In the genomic region with DNA sequence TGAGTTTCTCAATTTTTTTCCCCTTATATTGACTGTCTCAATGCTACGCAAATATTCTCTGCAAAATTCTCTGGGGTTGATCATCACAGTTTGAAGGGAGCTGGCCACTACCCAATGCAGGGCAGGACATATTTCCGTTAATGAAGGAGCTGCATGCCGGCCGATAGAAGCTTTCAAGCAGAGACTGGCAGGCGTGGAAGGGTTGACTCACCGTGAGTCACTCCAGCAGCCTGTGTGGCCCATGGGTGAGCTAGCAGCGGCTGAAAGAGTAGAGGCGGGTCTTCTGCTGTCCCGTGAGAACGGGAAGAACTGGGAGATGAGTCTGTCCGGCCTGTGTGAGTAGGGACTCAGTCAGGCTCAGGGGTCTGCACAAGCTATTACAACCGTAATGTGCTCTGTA, we compare ENCODE assay signal across 11 mouse cellular contexts. TPM values are rescaled to one million over a fixed set of nuclear protein-coding genes. Genes with fewer than 3 reads are reported as not detected.
DNase-seq lines count a peak whose midpoint lies in the region; ATAC-seq and TF ChIP-seq lines count a peak whose summit lies in the region.
"Had no signal": no experiment of that assay in that cellular context is flagged by ENCODE, and none has a peak within 500 bp of the region (broad histone marks: within the 10 kb centered on the region; RNA-seq: fewer than 3 reads in every experiment).

No protein-coding gene starts in this region.

- H3K4me3 ChIP-seq in liver, postnatal 0 days (ENCODE audit: low read depth, low read length), result no peak overlapping the region
- no peak overlapping the region for H3K4me3 ChIP-seq in liver, embryonic 11.5 days (ENCODE audit: low read depth, low read length)
- H3K4me3 ChIP-seq in gastrocnemius, adult 2 months, result no peak overlapping the region
- no peak overlapping the region for H3K4me3 ChIP-seq in intestine, postnatal 0 days (ENCODE audit: low read depth, low read length)
- H3K4me3 ChIP-seq: limb, embryonic 12.5 days had no signal

- intact Hi-C loops in gastrocnemius, adult 2 months (cut with DNase I), result no loop called here

- H3K36me3 ChIP-seq in liver, postnatal 0 days (replicated peaks; ENCODE audit: insufficient read depth, low read length), result no peaks in the 10 kb centered on the region
- no peaks in the 10 kb centered on the region for H3K36me3 ChIP-seq in liver, embryonic 11.5 days (ENCODE audit: control insufficient read depth, insufficient read depth, low read length)
- H3K36me3 ChIP-seq in intestine, postnatal 0 days (ENCODE audit: control insufficient read depth, insufficient read depth), result no peaks in the 10 kb centered on the region

- H3K9me3 ChIP-seq in liver, postnatal 0 days (ENCODE audit: low read length), result no peaks in the 10 kb centered on the region
- H3K9me3 ChIP-seq in liver, embryonic 11.5 days (ENCODE audit: control insufficient read depth, low read length), result no peaks in the 10 kb centered on the region
- no peaks in the 10 kb centered on the region for H3K9me3 ChIP-seq in intestine, postnatal 0 days (ENCODE audit: control insufficient read depth)
- H3K9me3 ChIP-seq: limb, embryonic 12.5 days had no signal

- no peak overlapping the region for H3K27ac ChIP-seq in liver, postnatal 0 days (ENCODE audit: low read depth)
- no peak overlapping the region for H3K27ac ChIP-seq in liver, embryonic 11.5 days (ENCODE audit: low read depth, low read length)
- H3K27ac ChIP-seq in gastrocnemius, adult 2 months, result no peak overlapping the region
- no peak overlapping the region for H3K27ac ChIP-seq in intestine, postnatal 0 days (ENCODE audit: low read depth, low read length)
- H3K27ac ChIP-seq: limb, embryonic 12.5 days had no signal

- H3K9ac ChIP-seq in liver, postnatal 0 days (replicated peaks), result no peak overlapping the region
- no peak overlapping the region for H3K9ac ChIP-seq in liver, embryonic 11.5 days (ENCODE audit: low read depth, low read length)
- no peak overlapping the region for H3K9ac ChIP-seq in intestine, postnatal 0 days (ENCODE audit: low read depth, low read length)
- H3K9ac ChIP-seq: limb, embryonic 12.5 days had no signal

- no peak for TF ChIP-seq CTCF in liver, postnatal 0 days (IDR thresholded peaks at IDR 0.05; ENCODE audit: low read depth)
- TF ChIP-seq CTCF in gastrocnemius, adult 2 months (IDR thresholded peaks at IDR 0.05), result no peak
- no peak for TF ChIP-seq CTCF in intestine, postnatal 0 days (IDR thresholded peaks at IDR 0.05; ENCODE audit: low read depth)

- no peak for TF ChIP-seq EP300 in liver, postnatal 0 days (IDR thresholded peaks at IDR 0.05; ENCODE audit: low read depth)

- H3K4me2 ChIP-seq in liver, postnatal 0 days (ENCODE audit: low read depth, low read length), result no peak overlapping the region
- no peak overlapping the region for H3K4me2 ChIP-seq in liver, embryonic 11.5 days
- H3K4me2 ChIP-seq in intestine, postnatal 0 days (replicated peaks; ENCODE audit: low read depth), result no peak overlapping the region
- H3K4me2 ChIP-seq: limb, embryonic 12.5 days had no signal

- peak; percentile 15 for DNase-seq in liver, postnatal 0 days
- no peak for DNase-seq in liver, embryonic 11.5 days (ENCODE audit: low spot score)
- DNase-seq in NIH3T3 (ENCODE audit: low read depth), result peak; percentile 96
- peak; percentile 63 for DNase-seq in gastrocnemius, adult 2 months
- no peak for DNase-seq in ovary, postnatal 10 days (ENCODE audit: low spot score)
- DNase-seq in layer of hippocampus, postnatal 14 days (ENCODE audit: low spot score in 2 of 2), result no peak
- DNase-seq in right cerebral cortex, adult 2 months (ENCODE audit: low spot score in 2 of 2), result no peak
- DNase-seq: cerebellum, postnatal 10 days; kidney, adult 8-10 months had no signal

- no peaks in the 10 kb centered on the region for H3K27me3 ChIP-seq in liver, postnatal 0 days (ENCODE audit: insufficient read depth, low read length)
- no peaks in the 10 kb centered on the region for H3K27me3 ChIP-seq in liver, embryonic 11.5 days (replicated peaks; ENCODE audit: control insufficient read depth, insufficient read depth, low read length)
- H3K27me3 ChIP-seq in intestine, postnatal 0 days (replicated peaks; ENCODE audit: control insufficient read depth, insufficient read depth, low read length), result no peaks in the 10 kb centered on the region
- H3K27me3 ChIP-seq: limb, embryonic 12.5 days had no signal

- H3K4me1 ChIP-seq in liver, postnatal 0 days (ENCODE audit: insufficient read depth), result no peaks in the 10 kb centered on the region
- no peaks in the 10 kb centered on the region for H3K4me1 ChIP-seq in liver, embryonic 11.5 days (replicated peaks; ENCODE audit: control insufficient read depth, insufficient read depth, low read length)
- H3K4me1 ChIP-seq in intestine, postnatal 0 days (replicated peaks; ENCODE audit: control insufficient read depth, insufficient read depth, low read length), result no peaks in the 10 kb centered on the region

- WGBS in liver, postnatal 0 days (ENCODE audit: insufficient replicate concordance), result 69% methylated on average over 12 of the region's 12 CpGs
- 62% methylated on average over 12 of the region's 12 CpGs for WGBS in liver, embryonic 11.5 days
- WGBS in intestine, postnatal 0 days, result 58% methylated on average over 12 of the region's 12 CpGs

- no peak for ATAC-seq in liver, postnatal 0 days
- ATAC-seq in liver, embryonic 11.5 days (replicated peaks; ENCODE audit: low FRiP score), result no peak
- ATAC-seq in intestine, postnatal 0 days, result peak; percentile 41; the same call in 1 of the 2 replicates

RNA-seq across cellular contexts. Expression of a gene that starts 23.6 kb away (rescaled TPM):
- polyA plus RNA-seq in liver, postnatal 0 days (2015; fragmentation: Nextera tagmentation; extraction: Ambion mirVana), result 0.54 and 0.56 TPM in 2 replicates
- polyA plus RNA-seq in liver, embryonic 11.5 days (2014; fragmentation: Nextera tagmentation; extraction: Ambion mirVana), result 2.7 and 2.8 TPM in 2 replicates
- total RNA-seq in gastrocnemius, adult 2 months (2021), result 1 to 10 TPM; 3.7 to 4.5 TPM
- 1.9 and 2.1 TPM in 2 replicates for polyA plus RNA-seq in intestine, postnatal 0 days (2015; fragmentation: Nextera tagmentation; extraction: Ambion mirVana)
- 10 to 100 TPM; 18.9 to 21.5 TPM for total RNA-seq in layer of hippocampus, postnatal 14 days (2021)

Comparison
In these comparisons a context has a peak if more than half of its experiments do, and no peak if none do; other contexts are left out.
1. DNase-seq: peak in liver, postnatal 0 days (single experiment), NIH3T3 (single experiment) and gastrocnemius, adult 2 months (single experiment); none in liver, embryonic 11.5 days (single experiment), ovary, postnatal 10 days (single experiment), layer of hippocampus, postnatal 14 days (0 of 2) and right cerebral cortex, adult 2 months (0 of 2).